Mouse (Mus musculus): ENCODE measurements at regions not wholly inside any gene's neighbourhood (a gene's known extent, or its start where the extent isn't known, plus 50 kb on each side); places are given as distances from the start of the nearest gene placed in this dataset.

GRCm38 (mm10) chr12:54262236-54263005 is 58.8 kb upstream of the Egln3 start:
- no peaks in the 10 kb centered on the region for H3K27me3 ChIP-seq (replicated peaks)
- no peak overlapping the region for H3K27ac ChIP-seq
- H3K4me3 ChIP-seq (replicated peaks), result no peak overlapping the region
- no peaks in the 10 kb centered on the region for H3K36me3 ChIP-seq
- H3K4me2 ChIP-seq, result no peak overlapping the region
- H3K4me1 ChIP-seq, result peaks cover 16% of the 10 kb centered on the region
- no peak overlapping the region for H3K9ac ChIP-seq
- 78% methylated on average over 11 of the region's 11 CpGs for WGBS
- H3K9me3 ChIP-seq, result no peaks in the 10 kb centered on the region
- ATAC-seq (ENCODE audit: insufficient read depth, low FRiP score, low read depth), result no peak

GRCm38 (mm10) chr12:54261426-54261825 is 57.8 kb upstream of the Egln3 start:
- no peak overlapping the region for H3K4me2 ChIP-seq
- no peak overlapping the region for H3K9ac ChIP-seq
- peaks cover 16% of the 10 kb centered on the region for H3K4me1 ChIP-seq
- no peak overlapping the region for H3K27ac ChIP-seq
- H3K9me3 ChIP-seq, result no peaks in the 10 kb centered on the region
- no peak overlapping the region for H3K4me3 ChIP-seq (replicated peaks)
- no peak for ATAC-seq (ENCODE audit: insufficient read depth, low FRiP score, low read depth)
- no peaks in the 10 kb centered on the region for H3K27me3 ChIP-seq (replicated peaks)
- WGBS, result 90% methylated on average over 5 of the region's 5 CpGs
- no peaks in the 10 kb centered on the region for H3K36me3 ChIP-seq

- Histone ChIP-seq H3K27me3 (replicated peaks) (no peaks in the 10 kb centered on the region), H3K27ac (no peak overlapping the region), H3K4me1 (peaks cover 16% of the 10 kb centered on the region), H3K9me3 (no peaks in the 10 kb centered on the region), H3K4me3 (replicated peaks) (no peak overlapping the region), H3K4me2 (no peak overlapping the region), H3K9ac (no peak overlapping the region), H3K36me3 (no peaks in the 10 kb centered on the region)
- 54% methylated on average over 6 of the region's 6 CpGs for WGBS
- no peak for ATAC-seq (ENCODE audit: insufficient read depth, low FRiP score, low read depth)
These were observed 56.8 kb upstream of the Egln3 start for GRCm38 (mm10) chr12:54260502-54260901.

GRCm38 (mm10) chr12:54257776-54258433 is 54.2 kb upstream of the Egln3 start:
- Histone ChIP-seq H3K9ac (no peak overlapping the region), H3K36me3 (no peaks in the 10 kb centered on the region), H3K9me3 (no peaks in the 10 kb centered on the region), H3K4me2 (no peak overlapping the region), H3K4me1 (0 out of 2 replicates have a peak, but pooled peaks cover 3% of the 10 kb centered on the region), H3K4me3 (replicated peaks) (no peak overlapping the region), H3K27me3 (replicated peaks) (no peaks in the 10 kb centered on the region), H3K27ac (no peak overlapping the region)
- no peak for ATAC-seq (ENCODE audit: insufficient read depth, low FRiP score, low read depth)
- WGBS, result 70% methylated on average over 7 of the region's 7 CpGs

GRCm38 (mm10) chr12:54256506-54257128 is 53.0 kb upstream of the Egln3 start:
- Histone ChIP-seq H3K27me3 (replicated peaks) (no peaks in the 10 kb centered on the region), H3K4me3 (replicated peaks) (no peak overlapping the region), H3K9ac (no peak overlapping the region), H3K36me3 (no peaks in the 10 kb centered on the region), H3K4me2 (no peak overlapping the region), H3K27ac (no peak overlapping the region), H3K4me1 (no peaks in the 10 kb centered on the region), H3K9me3 (no peaks in the 10 kb centered on the region)
- ATAC-seq (ENCODE audit: insufficient read depth, low FRiP score, low read depth), result no peak
- 71% methylated on average over 6 of the region's 6 CpGs for WGBS

Data from stomach, embryonic 15.5 days (tissue).